Mouse (Mus musculus): ENCODE measurements around the gene Gm17631.
"Not testable (repeated sequence)": the region's sequence is repeated elsewhere in the genome, so short reads cannot be mapped to it uniquely, and the experiment has no call there.

The Gm17631 gene

GRCm38 (mm10) chr6:129862349-129862748 lies at the start of gene Gm17631:
Gene Gm17631, plus strand, starts transcription at chr6:129862649.
- DNase-seq (ENCODE audit: extremely low read depth, low read depth), result not testable (repeated sequence)

- DNase-seq (ENCODE audit: extremely low read depth, low read depth), result no peak
Observed at GRCm38 (mm10) chr6:129817731-129818130, 44.7 kb upstream of the Gm17631 start.

GRCm38 (mm10) chr6:129824004-129824403 lies 38.4 kb upstream of the Gm17631 start:
- no peak for DNase-seq (ENCODE audit: extremely low read depth, low read depth)

- DNase-seq (ENCODE audit: extremely low read depth, low read depth), result no peak
Observed at GRCm38 (mm10) chr6:129825559-129825958, 36.9 kb upstream of the Gm17631 start.

GRCm38 (mm10) chr6:129876549-129876948 lies 14.1 kb downstream of the Gm17631 start, which contains the start of gene Klra17:
Gene Klra17, minus strand, starts transcription at chr6:129876672.
- no peak for DNase-seq (ENCODE audit: extremely low read depth, low read depth)

GRCm38 (mm10) chr6:129882525-129882924 lies 20.1 kb downstream of the Gm17631 start:
- no peak for DNase-seq (ENCODE audit: extremely low read depth, low read depth)

Data from MEL-GATA-1-ER (cell line).